Mouse (Mus musculus) right cerebral cortex, adult 2 months (tissue): ENCODE measurements around the gene Top1.

Experiments
- DNase-seq, 2 experiments: peaks; one replicate each; pipeline ENCODE4 v3.0.0; 2021 to 2022; ENCODE audit warnings: low spot score in 2 of 2

Gene Top1

DNA sequence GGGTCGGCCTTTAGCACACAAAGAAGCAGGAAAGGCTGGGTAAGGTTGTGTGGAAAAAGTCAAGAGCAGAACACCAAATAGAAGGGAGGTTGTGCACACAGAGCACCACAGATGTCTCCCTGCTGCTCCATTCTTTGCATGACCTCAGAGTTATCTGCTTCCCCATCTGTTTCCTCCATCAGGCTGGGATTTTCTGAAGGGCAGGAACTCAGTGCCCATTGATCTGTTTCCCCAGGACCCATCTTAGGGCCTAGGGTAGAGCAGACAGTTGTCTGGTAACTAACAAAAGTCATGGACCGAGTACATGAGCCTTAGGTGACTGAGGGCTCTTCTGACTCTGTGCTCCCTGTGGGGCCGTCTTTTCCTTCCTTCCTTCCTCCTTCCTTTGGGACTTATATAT is 95.9 kb downstream of the Top1 start:
- DNase-seq: no peak

DNA sequence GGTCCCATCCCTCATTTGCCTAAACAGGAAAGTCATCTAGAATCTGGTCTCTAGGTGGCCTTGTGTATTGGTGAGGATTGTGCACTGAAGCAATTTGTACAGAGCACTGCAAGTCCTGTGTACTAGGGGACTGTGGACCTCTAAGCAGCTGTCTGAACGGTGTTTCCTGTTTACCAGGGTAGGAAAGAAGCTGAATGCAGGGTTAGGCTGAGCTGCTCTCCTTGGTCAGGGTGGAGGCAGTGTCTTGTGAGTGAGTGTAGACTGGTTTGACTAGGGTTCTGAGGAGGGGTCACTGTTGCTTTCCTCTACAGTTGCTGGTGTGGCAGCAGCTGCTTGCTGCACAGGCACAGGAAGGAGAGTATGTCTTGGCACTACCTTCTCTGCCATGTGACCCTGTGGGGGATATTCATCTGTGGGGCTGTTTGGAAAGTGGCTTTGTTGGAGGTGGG is 96.5 kb downstream of the Top1 start:
- DNase-seq: no peak

DNA sequence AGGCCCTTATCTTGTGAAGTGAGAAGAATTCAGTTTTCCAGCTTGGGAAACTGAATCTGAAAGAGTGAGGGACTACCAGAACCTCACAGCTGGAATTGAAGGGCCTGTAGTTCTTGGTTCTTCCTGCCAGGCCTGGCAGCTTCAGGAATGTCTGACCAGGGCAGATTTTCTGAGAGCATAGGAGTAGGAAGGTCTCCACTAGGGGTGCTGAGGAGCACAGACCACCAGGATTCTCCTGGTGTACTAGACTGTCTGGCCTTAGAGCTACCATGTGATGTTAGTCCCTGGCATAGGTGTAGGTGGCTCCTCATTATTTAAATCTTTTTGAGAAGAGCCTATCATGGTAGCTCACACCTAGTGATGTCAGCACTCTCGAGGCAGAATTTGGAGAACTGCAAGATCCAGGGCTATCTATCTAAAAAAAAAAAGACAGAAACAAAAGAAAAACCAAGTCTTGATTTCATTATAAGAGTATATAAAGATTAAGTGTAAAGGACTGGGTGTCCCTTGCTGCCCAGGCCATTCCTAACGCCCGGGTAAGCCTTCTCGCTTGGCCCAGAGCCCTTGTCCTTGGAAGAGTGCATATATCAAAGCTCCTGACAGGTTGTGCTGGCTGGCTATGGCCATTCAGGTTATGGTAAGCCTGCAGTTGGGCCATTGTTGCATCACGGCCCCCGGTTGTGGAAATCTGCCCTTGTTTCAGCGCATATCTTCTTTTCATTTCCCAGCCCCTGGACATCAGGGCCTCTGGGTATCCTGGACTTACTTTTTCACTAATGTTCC is 98.5 kb downstream of the Top1 start:
- DNase-seq: peak; percentile 49 to 51

DNA sequence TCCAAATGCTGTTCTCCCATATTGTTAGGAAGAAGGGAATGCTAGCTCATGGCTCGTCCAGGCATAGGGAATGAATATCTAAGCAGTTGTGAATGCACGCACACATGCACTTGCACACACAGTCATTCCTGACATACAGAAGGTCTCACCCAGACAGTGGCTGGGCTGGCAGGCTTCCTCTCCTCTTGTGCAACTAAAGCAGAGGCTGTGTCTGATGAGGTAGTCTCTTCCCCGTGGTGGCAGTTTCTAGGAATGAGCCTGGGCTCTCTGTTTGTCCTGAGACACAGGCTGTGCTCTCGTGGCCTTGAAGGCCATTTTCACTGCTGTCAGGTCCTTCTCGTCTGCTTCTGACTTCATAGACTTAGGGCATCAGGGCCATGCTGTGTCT is 99.1 kb downstream of the Top1 start:
- DNase-seq: no peak

DNA sequence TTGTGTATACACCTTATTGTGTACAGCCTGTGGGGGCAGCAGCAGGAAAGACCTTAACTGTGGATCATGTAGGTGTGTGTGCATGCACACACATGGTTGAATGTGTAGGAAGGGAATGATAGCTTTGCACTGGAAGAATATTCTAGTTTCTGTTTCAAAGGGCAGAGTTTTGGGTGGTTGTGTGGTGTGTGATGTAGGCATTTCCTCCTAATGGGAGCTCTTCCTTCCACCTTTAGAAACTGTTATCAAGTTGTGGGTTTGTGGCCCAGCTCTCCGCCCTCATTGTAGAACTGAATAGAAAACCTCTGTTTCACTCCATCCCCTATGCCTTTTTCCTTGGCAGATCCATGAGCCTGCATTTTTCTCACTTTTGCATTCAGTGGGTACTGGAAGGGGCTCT is 99.8 kb downstream of the Top1 start:
- DNase-seq: no peak

DNA sequence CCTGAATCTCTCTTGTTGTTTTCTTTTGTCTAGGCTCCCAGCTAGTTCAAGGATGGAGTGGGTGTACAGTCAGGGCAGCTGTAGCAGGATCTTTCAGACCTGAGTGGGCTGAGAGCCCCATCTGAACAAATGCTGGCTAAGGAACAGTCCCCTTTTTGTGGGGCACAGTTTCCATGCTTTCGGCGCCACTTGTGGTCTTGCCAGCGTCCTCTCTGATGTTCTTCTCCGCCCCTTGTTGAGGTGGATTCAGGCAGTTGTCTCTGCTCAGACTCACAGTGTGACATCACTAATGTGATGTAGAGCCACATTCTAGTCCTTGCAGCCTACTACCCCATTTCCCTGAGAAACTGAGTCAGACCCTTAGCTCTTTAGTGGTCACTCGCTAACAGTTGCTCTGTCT is 100.9 kb downstream of the Top1 start:
- no peak for DNase-seq

DNA sequence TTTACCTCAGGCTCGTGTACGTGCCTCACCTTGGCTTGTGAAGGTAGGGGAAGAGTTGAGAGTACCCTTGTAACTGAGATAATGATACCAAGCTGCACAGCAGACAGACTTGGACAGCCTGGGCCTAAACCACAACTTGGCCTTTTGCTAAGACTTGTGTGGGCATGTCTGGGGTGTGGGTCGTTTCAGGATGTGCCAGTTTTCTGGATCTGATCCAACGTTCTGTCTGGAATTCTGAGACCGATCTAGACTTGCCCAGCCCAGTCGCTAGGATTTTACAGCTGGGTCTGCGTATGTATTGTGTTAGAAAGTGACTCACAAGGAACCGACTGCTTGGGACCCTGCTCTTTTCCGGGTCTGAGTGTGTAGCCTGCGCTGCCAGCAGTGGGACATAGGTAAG is 101.4 kb downstream of the Top1 start:
- no peak for DNase-seq

DNA sequence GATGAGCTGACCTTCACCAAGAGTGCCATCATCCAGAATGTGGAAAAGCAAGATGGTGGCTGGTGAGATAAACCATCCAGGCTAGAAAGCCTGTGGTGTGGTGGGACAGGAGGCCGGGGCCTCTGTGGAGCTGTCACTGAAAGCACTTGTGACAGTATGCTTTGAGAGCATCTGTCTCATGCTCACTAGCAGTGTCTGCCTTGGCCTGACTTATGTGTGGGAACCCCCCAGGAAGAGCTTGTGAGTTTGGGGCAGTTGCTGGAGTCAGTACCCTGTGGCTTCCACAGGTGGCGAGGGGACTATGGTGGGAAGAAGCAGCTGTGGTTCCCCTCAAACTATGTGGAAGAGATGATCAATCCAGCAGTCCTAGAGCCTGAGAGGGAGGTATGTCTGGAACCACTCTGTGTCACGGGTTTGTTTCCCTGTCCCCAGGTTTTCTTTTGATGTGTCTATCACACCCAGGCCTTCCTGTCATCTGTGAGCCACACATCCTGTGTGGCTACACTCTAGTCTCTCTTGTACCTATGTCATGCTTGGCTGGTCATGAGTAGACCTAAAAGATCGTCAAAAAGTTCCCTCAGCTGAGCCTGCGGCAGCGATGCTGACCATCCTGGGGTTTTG is 111.0 kb downstream of the Top1 start:
- DNase-seq: no peak

DNA sequence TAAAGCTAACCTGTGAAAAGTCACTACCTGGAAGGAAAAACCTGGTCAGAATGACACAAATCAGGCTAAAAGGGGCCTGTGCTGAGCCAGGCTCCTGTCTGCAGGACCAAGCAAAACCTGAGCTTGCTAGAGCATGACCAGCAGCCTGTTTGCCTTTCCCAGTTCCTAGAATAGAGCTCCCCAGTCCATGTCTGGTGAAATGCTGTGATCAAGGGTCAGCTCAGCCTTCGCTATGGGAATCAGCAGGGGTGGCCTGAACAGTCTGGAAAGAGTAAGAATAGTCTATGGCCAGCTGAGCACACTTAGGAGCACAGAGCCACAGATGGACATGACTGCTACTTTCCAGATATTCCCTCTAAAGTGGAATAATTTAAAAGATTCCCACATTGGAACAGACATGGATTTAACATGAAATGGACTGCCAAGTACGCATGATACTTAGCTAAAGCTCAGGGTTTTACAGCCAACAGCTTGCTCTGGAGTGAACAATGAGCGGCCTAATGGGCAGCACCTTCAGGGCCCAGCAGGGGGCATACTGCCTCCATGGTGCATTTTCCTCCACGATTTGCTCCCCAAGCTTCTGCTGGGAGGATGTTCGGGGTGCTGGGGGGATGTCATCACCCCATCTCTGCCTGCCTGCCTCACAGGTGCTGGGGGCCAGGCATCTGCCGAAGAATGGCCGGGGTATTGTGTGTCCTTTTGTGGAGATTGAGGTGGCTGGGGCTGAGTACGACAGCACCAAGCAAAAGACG is 114.9 kb downstream of the Top1 start:
- DNase-seq: peak; percentile 64 to 70

DNA sequence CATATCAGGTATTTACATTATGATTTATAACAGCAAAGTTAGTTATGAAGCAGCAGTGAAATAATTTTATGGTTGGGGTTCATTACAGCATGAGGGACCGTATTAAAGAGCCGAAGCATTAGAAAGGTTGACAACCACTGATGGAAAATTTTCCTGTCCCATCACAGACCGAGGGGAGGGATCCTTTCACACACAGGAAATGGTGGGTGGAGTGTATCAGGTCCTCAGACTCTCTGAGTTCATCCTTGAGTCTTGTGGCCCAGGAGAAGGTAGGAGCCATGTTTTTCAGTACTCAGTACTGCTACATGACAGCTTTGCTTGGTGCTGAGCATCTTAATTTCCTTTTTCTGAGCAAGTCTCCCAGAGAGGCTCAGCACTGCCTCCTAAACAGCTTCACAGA is 118.1 kb downstream of the Top1 start:
- DNase-seq: no peak

DNA sequence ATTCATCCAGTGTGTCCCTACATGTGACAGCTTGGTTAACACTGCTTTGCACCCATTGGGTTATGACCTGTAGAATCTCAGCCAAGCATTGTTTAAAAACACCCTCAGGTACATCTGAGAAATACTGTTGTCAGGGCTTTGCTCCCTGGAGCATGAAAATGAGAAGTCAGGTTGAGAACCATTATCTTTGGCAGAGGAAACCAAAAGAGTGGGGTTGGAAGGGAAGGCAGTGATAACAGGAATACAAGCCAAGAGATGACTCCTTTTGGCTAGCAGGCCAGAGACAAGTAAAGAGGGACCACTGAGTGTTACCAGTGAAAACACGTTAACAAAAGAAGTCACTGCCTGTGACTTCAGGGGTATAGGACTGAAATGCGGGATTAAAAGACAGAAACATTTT is 118.7 kb downstream of the Top1 start:
- DNase-seq: no peak

DNA sequence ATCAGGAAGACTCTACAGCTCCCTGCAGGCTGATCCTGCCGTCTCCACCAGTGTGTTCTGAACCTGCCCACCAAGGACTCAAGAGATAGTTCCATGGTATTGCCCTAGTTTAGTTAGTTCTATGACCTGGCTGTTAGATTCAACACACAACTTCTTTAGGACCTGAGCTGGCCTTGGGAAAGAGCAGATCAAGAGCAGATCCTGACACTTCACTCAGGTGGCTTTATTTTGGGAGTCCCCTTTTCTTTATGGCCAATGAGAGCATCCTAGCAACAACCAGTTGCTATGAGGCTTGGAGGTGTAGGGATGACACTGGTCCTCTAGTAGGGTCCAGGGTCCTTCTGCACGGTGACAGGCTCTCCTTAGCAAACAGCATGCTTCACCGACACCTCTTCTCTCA is 119.4 kb downstream of the Top1 start:
- DNase-seq: no peak

DNA sequence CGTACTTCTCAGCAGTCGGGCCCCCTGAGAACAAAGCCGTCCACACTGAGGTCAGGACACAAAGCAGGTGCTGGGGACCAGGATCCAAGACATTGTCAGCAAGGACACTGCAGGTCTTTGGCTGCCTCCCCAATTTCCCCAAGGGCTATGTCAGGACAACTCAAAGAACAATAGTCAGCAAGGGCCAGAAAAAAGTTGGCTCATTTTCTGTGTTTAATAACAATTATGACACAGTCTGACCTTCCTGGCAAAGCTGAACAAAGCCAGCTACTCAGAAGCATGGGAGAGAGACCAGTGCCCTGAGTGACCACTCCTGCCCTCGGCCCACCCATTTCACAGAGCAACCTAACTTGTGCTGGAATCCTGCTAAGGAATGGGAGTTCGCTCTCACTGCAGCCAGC is 120.7 kb downstream of the Top1 start:
- no peak for DNase-seq

DNA sequence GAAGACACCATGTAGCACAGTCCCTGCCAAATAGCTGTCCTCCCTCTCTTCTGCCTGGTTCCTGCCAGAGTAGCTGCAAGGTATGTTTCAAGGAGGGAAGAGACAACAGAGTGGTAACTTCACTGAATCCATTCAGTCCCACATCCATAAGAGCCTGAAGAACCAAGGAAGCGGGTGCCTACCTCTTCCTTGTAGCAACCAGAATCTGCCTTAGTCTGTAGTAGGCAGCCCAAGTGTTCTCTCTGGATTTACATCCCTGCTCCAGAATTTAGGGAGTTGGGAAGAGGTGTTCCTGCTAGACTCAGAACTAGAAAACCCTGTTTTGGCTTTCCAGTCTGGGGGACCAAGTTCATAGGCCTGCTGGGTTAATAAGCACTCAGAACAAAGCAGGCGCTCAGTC is 121.5 kb downstream of the Top1 start:
- no peak for DNase-seq

DNA sequence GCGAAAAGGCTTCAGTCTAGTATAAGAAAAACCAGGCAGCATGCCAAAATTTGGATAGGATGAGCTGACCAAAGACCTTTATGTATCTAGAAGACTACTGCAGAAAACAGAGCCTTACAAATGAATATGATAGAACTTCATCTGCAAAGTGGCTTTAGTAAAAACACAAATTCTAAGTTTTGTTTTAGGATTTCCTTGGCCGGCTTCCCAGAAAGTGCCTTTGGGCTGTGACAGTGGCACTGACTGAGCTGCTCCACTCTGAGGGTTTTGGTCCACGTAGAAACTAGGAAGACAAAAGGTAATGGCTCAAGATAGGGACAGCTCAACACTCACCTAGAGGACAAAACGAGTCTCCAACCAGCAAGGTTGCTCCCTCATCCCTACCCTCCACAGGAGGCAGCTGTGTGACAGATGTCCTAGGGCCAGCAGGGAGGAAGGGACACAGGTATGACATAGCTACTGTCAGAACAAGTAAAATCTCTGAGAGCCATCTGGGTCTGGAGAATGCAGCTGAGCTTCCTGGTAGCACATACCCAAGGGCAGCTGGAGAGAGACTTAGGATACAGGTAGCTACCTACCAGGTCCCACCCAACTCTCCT is 122.5 kb downstream of the Top1 start:
- DNase-seq: no peak

DNA sequence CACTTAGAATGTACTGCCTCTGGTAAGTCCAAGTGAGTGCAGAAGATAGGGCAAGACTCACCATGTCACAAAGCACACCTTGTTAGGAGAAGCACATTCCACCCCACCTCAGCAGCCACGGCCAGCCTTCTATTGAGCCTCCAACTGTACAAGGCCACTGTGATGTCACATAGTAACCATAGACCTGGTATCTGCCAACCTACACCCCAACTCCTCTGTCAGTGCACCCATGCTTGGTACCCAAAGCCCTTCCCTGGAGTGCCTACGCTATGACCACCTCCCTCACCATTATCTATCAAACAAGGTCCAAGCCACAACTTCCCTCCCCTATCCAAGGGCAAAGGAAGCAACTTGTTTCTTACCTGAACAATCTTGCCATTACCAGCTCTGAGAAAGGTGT is 123.3 kb downstream of the Top1 start:
- DNase-seq: no peak

DNA sequence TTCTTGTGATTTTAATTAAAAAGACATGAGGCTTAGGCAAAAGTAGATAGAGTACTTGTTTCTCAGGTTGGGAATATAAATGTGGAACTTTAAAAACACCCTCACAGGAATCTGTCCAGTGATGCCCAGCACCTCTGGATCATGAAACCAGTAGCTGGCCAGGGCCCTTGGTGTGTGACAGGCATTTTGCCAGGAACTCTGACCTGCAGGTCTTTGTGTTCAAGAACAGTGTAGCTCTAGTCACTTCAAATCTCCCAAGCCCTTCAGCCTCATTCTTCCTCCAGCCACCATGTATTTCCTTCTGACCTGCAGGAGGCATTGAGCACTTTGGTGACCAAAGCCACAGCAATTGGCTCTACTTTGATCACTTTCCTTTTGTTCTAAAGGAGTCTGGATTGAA is 124.7 kb downstream of the Top1 start:
- no peak for DNase-seq

DNA sequence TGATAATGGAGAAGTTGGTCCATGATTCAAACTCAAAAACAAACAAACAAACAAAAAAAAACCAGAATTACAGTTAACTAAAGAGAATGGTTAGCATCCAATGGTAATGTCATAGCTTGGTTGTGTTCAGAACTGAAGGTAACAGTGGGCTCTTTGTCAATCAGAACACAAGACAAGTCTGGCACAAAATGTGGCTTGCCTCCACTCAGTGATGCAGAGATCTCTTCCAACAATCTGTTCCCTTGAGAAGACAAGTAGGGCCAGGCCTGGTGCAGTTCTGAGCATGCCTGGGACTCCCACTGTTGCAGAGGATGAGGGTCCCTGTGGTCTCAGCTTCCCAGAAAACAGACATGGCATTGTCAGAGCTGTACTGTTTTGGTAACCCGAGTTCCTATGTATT is 125.2 kb downstream of the Top1 start:
- no peak for DNase-seq

DNA sequence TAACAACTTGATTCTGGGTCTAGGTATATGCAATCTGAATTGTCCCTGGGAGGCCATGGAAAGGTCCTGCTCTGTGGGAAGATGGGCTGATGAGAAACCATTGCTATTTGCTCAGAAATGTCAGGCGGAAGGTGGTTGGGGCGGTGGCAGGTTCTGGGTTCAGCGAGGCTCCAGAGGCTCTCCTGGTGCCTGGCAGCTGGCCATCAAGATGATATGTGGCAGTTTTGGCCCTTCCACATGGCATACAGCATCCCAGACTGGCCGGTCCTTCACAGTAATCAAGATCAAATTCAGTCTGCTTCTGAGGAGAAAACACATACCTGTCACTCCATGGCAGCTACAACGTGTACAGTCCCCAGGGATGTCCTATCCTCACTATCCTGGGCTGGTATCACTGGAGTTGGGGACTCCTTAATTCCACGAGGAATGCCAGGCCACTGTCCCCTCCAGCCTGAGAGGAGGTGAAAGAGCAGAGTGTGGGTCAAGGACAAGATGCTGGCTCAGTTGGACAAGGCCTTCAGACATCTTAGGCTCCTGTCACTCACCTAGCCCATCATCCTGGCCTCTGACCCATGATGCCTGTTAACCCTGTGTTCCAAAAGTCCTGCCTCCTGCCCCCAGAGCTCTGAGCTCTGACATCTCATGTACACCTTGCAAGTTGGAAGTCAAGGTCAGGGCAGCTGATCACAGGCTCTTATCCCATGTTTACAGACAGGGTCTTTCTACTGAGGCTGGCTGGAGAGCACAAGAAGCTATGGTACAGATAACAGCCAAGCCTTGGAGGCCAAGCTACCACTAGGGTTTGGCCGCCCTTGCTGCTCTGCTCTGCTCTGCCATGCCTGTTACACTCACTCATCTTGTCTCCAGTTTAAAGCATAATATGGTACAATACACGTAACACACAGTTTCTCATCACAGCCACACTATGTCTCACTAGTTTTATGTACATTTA is 125.9 kb downstream of the Top1 start:
- no peak for DNase-seq
